In the genomic region with DNA sequence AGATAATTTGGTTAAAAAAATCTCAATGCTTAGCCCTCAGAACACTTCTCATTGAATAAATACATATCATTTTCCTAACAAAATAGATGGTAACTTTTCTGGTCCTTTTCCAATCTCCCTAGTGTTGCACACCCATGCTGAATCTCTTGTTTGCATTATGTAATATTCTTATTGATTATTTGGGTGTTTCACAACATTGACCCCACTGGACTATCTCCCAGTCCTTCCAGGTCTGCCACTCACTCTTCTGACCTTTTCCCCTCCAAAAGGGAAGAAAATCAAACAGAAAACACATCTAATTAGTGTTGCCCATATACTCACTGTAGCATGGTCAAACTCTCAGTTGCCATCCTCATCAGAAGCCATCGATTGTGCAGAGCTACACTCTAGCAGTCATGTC, we compare ENCODE assay signal across 12 mouse cellular contexts.
"Had no signal": no experiment of that assay in that cellular context is flagged by ENCODE, and none has a peak within 500 bp of the region (broad histone marks: within the 10 kb centered on the region; RNA-seq: fewer than 3 reads in every experiment).

No protein-coding gene starts in this region.

- ATAC-seq: midbrain, embryonic 15.5 days had no signal

- H3K27me3 ChIP-seq: midbrain, embryonic 12.5 days; midbrain, embryonic 15.5 days; neural tube, embryonic 12.5 days had no signal

- H3K27ac ChIP-seq: midbrain, embryonic 10.5 days; midbrain, embryonic 12.5 days; midbrain, embryonic 15.5 days; neural tube, embryonic 12.5 days had no signal

- H3K9me3 ChIP-seq: midbrain, embryonic 10.5 days; midbrain, embryonic 12.5 days; midbrain, embryonic 15.5 days; neural tube, embryonic 12.5 days had no signal

- H3K36me3 ChIP-seq: midbrain, embryonic 10.5 days; midbrain, embryonic 12.5 days; midbrain, embryonic 15.5 days; neural tube, embryonic 12.5 days had no signal

- H3K9ac ChIP-seq: lung, embryonic 14.5 days; midbrain, embryonic 12.5 days; midbrain, embryonic 15.5 days; neural tube, embryonic 12.5 days had no signal

- H3K4me2 ChIP-seq: lung, embryonic 14.5 days; midbrain, embryonic 12.5 days; midbrain, embryonic 15.5 days; neural tube, embryonic 12.5 days had no signal

- H3K4me3 ChIP-seq: midbrain, embryonic 10.5 days; midbrain, embryonic 12.5 days; midbrain, embryonic 15.5 days; neural tube, embryonic 12.5 days had no signal

- DNase-seq: lung, adult 18-20 months; lung, embryonic 14.5 days; lung, postnatal 10 days; lung, postnatal 4 days; right cerebral cortex, postnatal 14 days; thymus, adult 18-20 months; thymus, postnatal 14 days; thymus, postnatal 36 days had no signal

- H3K4me1 ChIP-seq: midbrain, embryonic 12.5 days; neural tube, embryonic 12.5 days had no signal
